Mouse (Mus musculus) midbrain, postnatal 0 days (tissue): Measurements from ENCODE around the gene Thsd7b. TPM values are rescaled to one million over a fixed set of nuclear protein-coding genes. Genes with fewer than 3 reads are reported as not detected.
A peak's percentile ranks its signal among the peaks of the same experiment; 100 is the strongest.

Source experiments
- ATAC-seq: fragments of 200-750 bp; cut with Nextera tagmentation; 2 replicates; pipeline ENCODE4 v1.8.0; 2017; ENCODE audit warnings: moderate number of reproducible peaks, mild to moderate bottlenecking, moderate TSS enrichment, moderate library complexity; ENCODE audit not compliant: low FRiP score
- DNase-seq: peaks from one replicate; pipeline ENCODE4 v3.0.0-alpha.2; 2015; ENCODE audit warnings: low spot score
- H3K27ac ChIP-seq: fragments of 300-500 bp; sonication (generic); 2 replicates; pipeline ENCODE4 v1.5.1; 2014; ENCODE audit warnings: low read depth, mild to moderate bottlenecking, low read length, mixed read lengths
- H3K27me3 ChIP-seq: fragments of 300-500 bp; sonication (generic); 2 replicates; pipeline ENCODE4 v1.6.1; 2014; ENCODE audit warnings: low read length, control low read depth, mixed read lengths; ENCODE audit not compliant: insufficient read depth
- H3K36me3 ChIP-seq: fragments of 300-500 bp; sonication (generic); 2 replicates; pipeline ENCODE4 v1.6.1; 2014; ENCODE audit warnings: low read length, control low read depth, mixed read lengths; ENCODE audit not compliant: insufficient read depth
- H3K4me1 ChIP-seq: fragments of 300-500 bp; sonication (generic); 2 replicates; pipeline ENCODE4 v1.6.1; 2014; ENCODE audit warnings: mild to moderate bottlenecking, control low read depth, antibody characterized with exemption, low read length, mixed read lengths; ENCODE audit not compliant: insufficient read depth
- H3K4me2 ChIP-seq: fragments of 300-500 bp; sonication (generic); 2 replicates; pipeline ENCODE4 v1.6.1; 2014; ENCODE audit warnings: low read depth, mild to moderate bottlenecking, low read length, mixed read lengths; ENCODE audit not compliant: poor library complexity, severe bottlenecking
- H3K4me3 ChIP-seq: fragments of 300-500 bp; sonication (generic); 2 replicates; pipeline ENCODE4 v1.5.1; 2014; ENCODE audit warnings: low read depth, mild to moderate bottlenecking, low read length, moderate library complexity
- H3K9ac ChIP-seq: fragments of 300-500 bp; sonication (generic); replicated peaks from 2 replicates; pipeline ENCODE4 v1.6.1; 2014; ENCODE audit warnings: mild to moderate bottlenecking, low read length, moderate library complexity, mixed read lengths; ENCODE audit not compliant: poor library complexity, severe bottlenecking
- H3K9me3 ChIP-seq: fragments of 300-500 bp; sonication (generic); 2 replicates; pipeline ENCODE4 v1.6.1; 2016; ENCODE audit warnings: low read length, control low read depth
- CTCF ChIP-seq: IDR thresholded peaks from 2 replicates; pipeline ENCODE4 v1.5.1; 2016; ENCODE audit warnings: antibody characterized with exemption, mild to moderate bottlenecking
- WGBS: fragments of 180-500 bp; shearing (Covaris S2); extraction: QIAGEN DNeasy Blood & Tissue Kit; methylation state at CpG from one replicate; pipeline ENCODE4 v1.1.7; 2014; 5-methylcytosine and 5-hydroxymethylcytosine counted together
- polyA plus RNA-seq: library from polyadenylated mRNA; unstranded; fragments of >200 nt; fragmentation: Nextera tagmentation; extraction: Ambion mirVana; gene quantifications from 2 replicates; pipeline ENCODE4 v1.2.1, GENCODE M21; 2015
- total RNA-seq: library from RNA; depleted of rRNA; stranded (reverse); fragments of >200 nt; gene quantifications from 2 replicates; pipeline ENCODE4 v1.2.3, GENCODE M21; 2014

Thsd7b gene
- total and polyA plus RNA-seq, 2 experiments from 2014 or later: 11.6 to 20.8 TPM

DNA sequence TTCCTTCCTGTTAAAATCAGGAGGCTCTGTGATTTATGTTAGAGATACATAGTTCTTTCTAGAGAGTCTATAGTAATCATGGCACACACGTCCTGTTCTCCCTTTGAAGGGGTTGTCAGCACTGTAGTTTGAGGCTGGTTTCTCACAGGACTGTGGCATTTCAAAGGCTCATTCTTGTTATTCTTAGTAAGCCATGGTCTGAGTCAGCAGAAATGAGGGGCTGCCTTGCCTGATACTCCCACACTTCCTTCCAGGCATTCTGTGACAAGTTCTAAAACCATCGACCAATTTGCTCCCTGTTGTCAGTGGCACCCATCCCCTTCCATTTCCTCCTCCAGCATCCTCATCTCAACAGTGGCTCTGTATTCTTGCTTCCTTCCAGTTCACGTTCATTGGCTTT is 384.9 kb downstream of the Thsd7b start:
- H3K36me3 ChIP-seq: no peaks in the 10 kb centered on the region
- ATAC-seq (no peak), DNase-seq (no peak)
- no peaks in the 10 kb centered on the region for H3K9me3 ChIP-seq
- 65% methylated on average over 3 of the region's 3 CpGs for WGBS
- H3K27ac ChIP-seq: no peak overlapping the region
- H3K4me2 ChIP-seq: no peak overlapping the region
- no peak overlapping the region for H3K4me3 ChIP-seq
- no peaks in the 10 kb centered on the region for H3K27me3 ChIP-seq
- TF ChIP-seq CTCF: no peak
- H3K4me1 ChIP-seq: no peaks in the 10 kb centered on the region
- H3K9ac ChIP-seq: no peak overlapping the region

DNA sequence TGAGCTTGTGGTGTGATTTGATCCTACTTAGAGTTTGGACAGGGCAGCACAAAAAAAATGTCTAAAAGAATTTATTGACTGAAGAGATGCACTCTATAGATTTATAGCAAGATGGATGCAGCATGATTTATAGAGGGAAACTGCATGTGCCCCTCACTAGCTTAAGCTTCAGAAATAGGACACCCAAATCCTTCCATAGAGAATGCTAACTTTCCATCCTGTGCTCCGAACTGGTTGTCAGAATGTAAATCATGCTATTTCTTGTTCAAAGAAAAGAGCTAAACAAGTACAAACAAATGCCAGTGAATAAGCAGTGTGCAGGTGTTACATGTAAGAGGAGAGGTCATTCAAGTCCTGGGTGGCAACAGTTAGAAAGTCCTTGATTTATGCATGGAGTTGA is 402.8 kb downstream of the Thsd7b start:
- H3K9ac ChIP-seq: no peak overlapping the region
- H3K27ac ChIP-seq: no peak overlapping the region
- no peak for TF ChIP-seq CTCF
- H3K27me3 ChIP-seq: no peaks in the 10 kb centered on the region
- H3K36me3 ChIP-seq: no peaks in the 10 kb centered on the region
- no peak for DNase-seq
- no peak for ATAC-seq
- H3K4me2 ChIP-seq: no peak overlapping the region
- H3K4me3 ChIP-seq: no peak overlapping the region
- no peaks in the 10 kb centered on the region for H3K4me1 ChIP-seq
- H3K9me3 ChIP-seq: no peaks in the 10 kb centered on the region
- 73% methylated on average over 1 of the region's 1 CpGs for WGBS

DNA sequence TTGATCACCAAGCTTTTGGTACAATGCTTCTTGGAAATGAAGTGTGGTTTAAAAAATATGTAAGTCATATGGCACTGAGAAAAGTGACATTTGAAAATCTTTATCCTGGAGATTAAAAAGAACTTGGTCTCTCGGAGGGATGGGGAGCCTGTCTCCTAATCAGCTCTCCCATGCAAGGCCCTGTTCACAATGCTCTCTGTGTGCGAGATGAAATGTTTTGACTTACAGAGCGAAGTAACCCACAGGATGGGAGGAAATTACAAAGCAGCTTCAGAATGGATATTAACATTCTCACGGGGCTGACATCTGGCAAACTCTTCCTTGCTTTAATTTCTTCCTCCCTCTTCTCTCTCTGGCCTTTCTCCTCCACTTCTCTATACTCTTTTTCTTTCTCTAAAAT is 405.7 kb downstream of the Thsd7b start:
- no peak overlapping the region for H3K4me3 ChIP-seq
- no peak for TF ChIP-seq CTCF
- H3K9ac ChIP-seq: no peak overlapping the region
- no peaks in the 10 kb centered on the region for H3K4me1 ChIP-seq
- no peaks in the 10 kb centered on the region for H3K27me3 ChIP-seq
- WGBS: 32% methylated on average over 4 of the region's 4 CpGs
- ATAC-seq (no peak), DNase-seq (no peak)
- no peak overlapping the region for H3K27ac ChIP-seq
- H3K9me3 ChIP-seq: no peaks in the 10 kb centered on the region
- H3K4me2 ChIP-seq: no peak overlapping the region
- no peaks in the 10 kb centered on the region for H3K36me3 ChIP-seq

DNA sequence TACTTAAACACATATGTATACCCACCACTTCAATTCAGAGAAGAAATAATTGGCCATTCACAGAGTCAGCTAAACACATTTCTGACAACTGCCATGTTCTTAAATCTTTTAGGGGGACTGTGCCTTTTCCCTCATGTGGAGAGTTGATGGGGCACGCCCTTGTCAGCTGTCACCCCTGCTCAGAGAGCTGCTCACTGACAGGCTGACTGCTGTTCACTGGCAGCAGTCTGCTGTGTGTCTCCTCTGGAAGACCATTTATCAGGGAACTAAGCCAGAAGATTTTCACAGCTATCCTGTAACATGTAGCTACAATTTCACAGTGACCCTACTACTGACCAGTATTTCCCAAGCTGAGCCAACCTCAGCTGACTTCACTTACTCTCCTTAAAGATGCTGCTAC is 432.6 kb downstream of the Thsd7b start:
- Histone ChIP-seq H3K4me2 (no peak overlapping the region), H3K27me3 (no peaks in the 10 kb centered on the region), H3K4me3 (no peak overlapping the region), H3K36me3 (no peaks in the 10 kb centered on the region), H3K9ac (no peak overlapping the region), H3K4me1 (no peaks in the 10 kb centered on the region), H3K27ac (no peak overlapping the region), H3K9me3 (no peaks in the 10 kb centered on the region)
- DNase-seq (peak; percentile 9), ATAC-seq (no peak; the same call in 1 of the 2 replicates)
- 78% methylated on average over 1 of the region's 1 CpGs for WGBS
- TF ChIP-seq CTCF: no peak

DNA sequence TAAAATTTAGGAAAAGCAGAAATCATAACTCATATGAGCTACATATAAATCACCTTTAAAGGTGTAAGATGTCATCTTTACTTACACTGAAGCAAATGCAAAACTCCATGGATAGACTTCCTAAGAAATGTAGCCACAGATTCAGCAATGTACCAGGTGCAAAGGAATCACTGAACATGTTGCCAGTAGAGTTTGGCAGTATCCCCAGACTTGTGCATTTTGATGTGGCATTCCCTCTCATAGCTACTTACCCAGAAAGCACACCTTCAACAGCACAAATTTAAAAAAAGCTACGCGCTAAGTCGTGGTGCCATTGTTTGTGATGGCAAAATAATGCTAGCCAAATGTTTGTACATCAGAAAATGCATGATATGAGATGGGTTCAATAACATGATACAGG is 439.6 kb downstream of the Thsd7b start:
- no peak overlapping the region for H3K27ac ChIP-seq
- no peak overlapping the region for H3K9ac ChIP-seq
- ATAC-seq (no peak), DNase-seq (peak; percentile 5)
- H3K4me3 ChIP-seq: no peak overlapping the region
- no peaks in the 10 kb centered on the region for H3K4me1 ChIP-seq
- WGBS: 92% methylated on average over 3 of the region's 3 CpGs
- H3K9me3 ChIP-seq: no peaks in the 10 kb centered on the region
- no peak for TF ChIP-seq CTCF
- H3K27me3 ChIP-seq: no peaks in the 10 kb centered on the region
- no peak overlapping the region for H3K4me2 ChIP-seq
- no peaks in the 10 kb centered on the region for H3K36me3 ChIP-seq

DNA sequence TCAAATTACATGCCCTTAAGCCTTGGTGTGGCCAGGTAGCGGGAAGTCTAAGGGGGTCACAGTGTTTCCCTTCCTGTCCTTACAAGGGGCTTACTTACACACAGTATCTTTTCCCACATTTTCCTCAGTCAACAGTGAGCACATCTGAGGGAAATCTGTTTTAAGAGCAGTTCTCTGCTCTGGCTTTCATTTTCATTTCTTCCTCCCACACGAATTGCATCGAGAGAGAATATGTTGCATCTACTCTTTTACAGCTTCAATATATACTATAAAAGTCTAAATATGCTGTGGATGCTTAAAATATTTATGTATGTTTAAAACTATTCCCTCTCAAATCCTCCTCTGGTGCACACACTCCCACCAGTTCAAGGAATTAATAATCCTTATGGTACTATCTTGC is 440.5 kb downstream of the Thsd7b start:
- Histone ChIP-seq H3K27me3 (no peaks in the 10 kb centered on the region), H3K36me3 (no peaks in the 10 kb centered on the region), H3K9me3 (no peaks in the 10 kb centered on the region), H3K27ac (no peak overlapping the region), H3K9ac (no peak overlapping the region), H3K4me3 (no peak overlapping the region), H3K4me2 (no peak overlapping the region), H3K4me1 (no peaks in the 10 kb centered on the region)
- no peak for DNase-seq
- no peak for ATAC-seq
- TF ChIP-seq CTCF: no peak
- 96% methylated on average over 3 of the region's 3 CpGs for WGBS

DNA sequence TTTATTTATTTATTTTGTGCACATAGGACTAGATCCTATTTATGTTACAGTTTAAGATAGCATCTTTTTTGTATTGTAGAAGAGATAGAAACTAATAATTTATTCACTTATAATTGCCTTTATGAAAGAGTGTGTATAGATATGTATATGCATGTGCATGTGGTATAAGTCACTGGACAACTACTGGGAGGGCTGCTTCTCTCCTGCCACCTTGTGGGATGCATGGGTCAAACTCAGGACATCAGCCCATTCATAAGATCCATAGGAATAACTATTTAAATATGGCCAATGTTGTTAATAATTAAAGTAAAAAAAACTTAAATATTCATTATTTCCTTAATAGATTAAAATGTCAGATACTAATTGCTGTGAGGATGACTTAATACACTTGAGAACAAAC is 446.5 kb downstream of the Thsd7b start:
- H3K9ac ChIP-seq: no peak overlapping the region
- peak; percentile 51 for TF ChIP-seq CTCF
- no peak overlapping the region for H3K27ac ChIP-seq
- no peaks in the 10 kb centered on the region for H3K36me3 ChIP-seq
- no peak for ATAC-seq
- no peaks in the 10 kb centered on the region for H3K4me1 ChIP-seq
- DNase-seq: no peak
- H3K9me3 ChIP-seq: no peaks in the 10 kb centered on the region
- H3K4me2 ChIP-seq: no peak overlapping the region
- no peaks in the 10 kb centered on the region for H3K27me3 ChIP-seq
- no peak overlapping the region for H3K4me3 ChIP-seq
